Mouse (Mus musculus): Measurements from ENCODE around the gene Slc24a3.

DNA sequence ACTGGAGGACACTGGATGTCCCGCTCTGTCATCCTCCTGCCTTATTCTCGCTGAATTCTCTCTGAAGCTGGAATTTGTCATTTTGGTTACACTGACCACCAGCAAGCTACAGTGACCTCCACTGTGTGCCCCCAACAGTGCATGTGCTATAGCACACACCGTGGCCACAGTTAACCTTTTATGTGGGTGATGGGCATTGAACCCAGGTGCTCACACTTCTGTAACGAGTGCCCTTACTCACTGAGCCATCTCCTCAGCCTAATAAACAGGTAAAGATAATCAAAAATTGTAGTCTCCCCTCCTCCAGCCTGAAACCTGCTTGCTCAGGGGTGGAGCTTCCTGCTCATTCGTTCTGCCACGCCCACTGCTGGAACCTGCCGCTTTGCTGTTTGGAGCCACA is 493.7 kb downstream of the Slc24a3 start:
- TF ChIP-seq CTCF (IDR thresholded peaks at IDR 0.05; ENCODE audit: low read depth, low read length) (no peak), POLR2A (IDR thresholded peaks at IDR 0.05; ENCODE audit: extremely low read depth, insufficient read depth, low read length) (no peak)

All from liver, adult 2 months (tissue).